Mouse (Mus musculus) liver, postnatal 0 days (tissue): ENCODE measurements at regions not wholly inside any gene's neighbourhood (a gene's known extent, or its start where the extent isn't known, plus 50 kb on each side); places are given as distances from the start of the nearest gene placed in this dataset.

Experiments used
- CTCF ChIP-seq: sonication (generic); IDR thresholded peaks from 2 replicates; pipeline ENCODE4 v1.5.1; 2016; ENCODE audit warnings: antibody characterized with exemption, low read depth
- EP300 ChIP-seq: IDR thresholded peaks from 2 replicates; pipeline ENCODE4 v1.6.1; 2016; ENCODE audit warnings: antibody characterized with exemption, low read depth, mild to moderate bottlenecking

GRCm38 (mm10) chr8:82698071-82698470 lies 75.9 kb downstream of the Zfp330 start:
- TF ChIP-seq CTCF = no peak
- TF ChIP-seq EP300 = no peak
